Mouse (Mus musculus) neural tube, embryonic 12.5 days (tissue): ENCODE measurements around the gene Ttc6. TPM values are rescaled to one million over a fixed set of nuclear protein-coding genes. Genes with fewer than 3 reads are reported as not detected.
A peak's percentile ranks its signal among the peaks of the same experiment; 100 is the strongest.

ENCODE experiments used
- ATAC-seq: fragments of 200-750 bp; cut with Nextera tagmentation; 2 replicates; pipeline ENCODE4 v1.8.0; 2017; ENCODE audit warnings: low read depth, mild to moderate bottlenecking, moderate TSS enrichment, moderate library complexity; ENCODE audit not compliant: low FRiP score
- H3K27ac ChIP-seq: fragments of 300-500 bp; sonication (generic); 2 replicates; pipeline ENCODE4 v1.5.1; 2016
- H3K27me3 ChIP-seq: fragments of 300-500 bp; sonication (generic); replicated peaks from 2 replicates; pipeline ENCODE4 v1.6.1; 2016; ENCODE audit warnings: mild to moderate bottlenecking
- H3K36me3 ChIP-seq: fragments of 300-500 bp; sonication (generic); 2 replicates; pipeline ENCODE4 v1.6.1; 2016; ENCODE audit warnings: mild to moderate bottlenecking
- H3K4me1 ChIP-seq: fragments of 300-500 bp; sonication (generic); 2 replicates; pipeline ENCODE4 v1.6.1; 2016
- H3K4me2 ChIP-seq: fragments of 300-500 bp; sonication (generic); replicated peaks from 2 replicates; pipeline ENCODE4 v1.6.1; 2016; ENCODE audit warnings: mild to moderate bottlenecking
- H3K4me3 ChIP-seq: fragments of 300-500 bp; sonication (generic); 2 replicates; pipeline ENCODE4 v1.5.1; 2016
- H3K9ac ChIP-seq: fragments of 300-500 bp; sonication (generic); 2 replicates; pipeline ENCODE4 v1.6.1; 2016; ENCODE audit warnings: mild to moderate bottlenecking
- H3K9me3 ChIP-seq: fragments of 300-500 bp; sonication (generic); 2 replicates; pipeline ENCODE4 v1.6.1; 2016; ENCODE audit warnings: mild to moderate bottlenecking
- WGBS: fragments of 180-500 bp; shearing (Covaris S2); methylation state at CpG from one replicate; pipeline ENCODE4 v1.1.7; 2016; 5-methylcytosine and 5-hydroxymethylcytosine counted together
- polyA plus RNA-seq: library from polyadenylated mRNA; unstranded; fragments of >200 nt; fragmentation: Nextera tagmentation; extraction: Ambion mirVana; gene quantifications from 2 replicates; pipeline ENCODE4 v1.2.1, GENCODE M21; 2016

Gene Ttc6
- 0.50 and 0.77 TPM in 2 replicates for polyA plus RNA-seq

DNA sequence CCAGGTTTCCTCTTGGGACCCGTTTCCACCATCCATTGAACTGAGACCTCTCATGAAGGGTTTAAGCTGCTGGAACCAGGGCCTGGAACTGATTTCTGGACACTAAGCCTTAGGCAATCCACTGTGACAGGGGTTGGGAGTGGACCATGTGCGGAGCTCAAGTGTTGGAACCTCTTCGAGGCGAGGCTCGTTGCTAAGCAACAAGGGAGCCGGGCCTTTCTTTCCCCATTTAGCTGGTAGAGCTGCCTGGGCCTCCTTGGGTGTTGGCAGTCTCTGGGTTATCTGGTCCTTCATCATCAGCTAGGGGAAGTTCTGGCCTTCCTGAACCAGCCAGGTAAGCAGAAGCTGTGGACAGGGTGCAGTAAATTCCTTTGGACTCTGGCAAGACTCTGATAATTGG, at the start of gene Ttc6:
TSS of gene Ttc6 (plus strand) at position 205 of the 400 bp plus-strand sequence.
- Histone ChIP-seq H3K4me2 (no peak within 1 kb of the TSS), H3K27ac (no peak within 1 kb of the TSS), H3K4me3 (no peak within 1 kb of the TSS), H3K4me1 (no peaks in the 10 kb centered on the region), H3K9ac (no peak within 1 kb of the TSS), H3K9me3 (no peaks in the 10 kb centered on the region), H3K27me3 (no peaks in the 10 kb centered on the region), H3K36me3 (no peaks in the 10 kb centered on the region)
- WGBS, result 76% methylated on average over 6 of the region's 6 CpGs
- ATAC-seq, result no peak

DNA sequence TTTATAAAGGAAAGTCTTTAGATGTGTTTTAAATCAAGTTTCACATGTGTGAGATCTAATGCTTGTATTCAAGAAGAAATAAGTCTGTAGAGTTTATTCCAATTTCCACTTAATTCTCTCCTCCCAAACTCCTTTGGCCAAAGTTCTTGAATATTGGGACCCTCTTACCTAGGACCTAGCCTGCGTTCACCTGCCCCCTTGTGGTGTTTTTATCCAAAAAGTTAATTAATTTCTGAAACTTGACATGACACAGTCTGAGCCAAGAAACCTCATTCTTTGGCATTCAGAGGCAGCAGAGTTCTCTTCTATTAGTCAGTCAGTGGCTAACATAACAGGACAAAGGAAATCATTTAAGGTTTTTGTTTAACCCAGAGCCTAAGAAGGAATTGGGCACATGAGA, 49.4 kb upstream of the Ttc6 start:
- Histone ChIP-seq H3K9ac (no peak overlapping the region), H3K27ac (no peak overlapping the region), H3K27me3 (no peaks in the 10 kb centered on the region), H3K4me2 (no peak overlapping the region), H3K9me3 (no peaks in the 10 kb centered on the region), H3K4me1 (no peaks in the 10 kb centered on the region), H3K36me3 (no peaks in the 10 kb centered on the region), H3K4me3 (no peak overlapping the region)
- ATAC-seq, result no peak
- WGBS, result 68% methylated on average over 1 of the region's 1 CpGs

DNA sequence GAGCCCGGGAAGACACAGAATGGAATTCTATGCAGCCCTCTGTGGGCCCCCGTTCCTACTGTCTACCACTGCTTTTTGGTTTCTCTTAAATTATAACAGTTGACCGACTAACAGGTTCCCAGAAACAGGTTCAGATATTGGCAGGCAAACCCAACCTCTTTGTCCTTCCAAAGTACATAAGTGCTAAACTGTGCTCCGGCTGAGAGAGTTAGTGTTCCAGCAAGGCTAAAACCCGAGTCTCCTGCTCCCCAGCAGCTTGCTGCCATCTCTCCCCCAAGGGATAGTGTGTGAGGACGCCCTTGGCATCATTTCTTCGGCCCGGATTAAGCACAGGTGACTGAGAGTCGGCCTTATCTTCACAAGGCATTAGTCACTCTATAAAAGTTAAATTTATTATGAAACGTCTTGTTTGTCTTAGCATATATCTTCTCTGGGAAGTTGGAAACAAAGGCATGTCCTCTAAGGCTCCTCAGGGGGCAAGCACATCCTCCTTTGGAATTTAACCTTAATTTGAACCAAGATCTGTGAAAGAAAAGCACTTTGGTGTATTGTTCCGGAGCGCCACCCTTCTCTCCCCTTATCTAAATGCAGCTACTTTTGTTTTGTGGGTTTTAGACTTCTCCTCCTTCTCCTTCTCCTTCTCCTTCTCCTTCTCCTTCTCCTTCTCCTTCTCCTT, 48.1 kb upstream of the Ttc6 start:
- H3K4me3 ChIP-seq, result no peak overlapping the region
- no peak overlapping the region for H3K27ac ChIP-seq
- no peaks in the 10 kb centered on the region for H3K36me3 ChIP-seq
- no peaks in the 10 kb centered on the region for H3K27me3 ChIP-seq
- WGBS, result 36% methylated on average over 12 of the region's 12 CpGs
- H3K4me1 ChIP-seq, result no peaks in the 10 kb centered on the region
- H3K4me2 ChIP-seq, result no peak overlapping the region
- no peaks in the 10 kb centered on the region for H3K9me3 ChIP-seq
- ATAC-seq, result no peak
- H3K9ac ChIP-seq, result no peak overlapping the region

DNA sequence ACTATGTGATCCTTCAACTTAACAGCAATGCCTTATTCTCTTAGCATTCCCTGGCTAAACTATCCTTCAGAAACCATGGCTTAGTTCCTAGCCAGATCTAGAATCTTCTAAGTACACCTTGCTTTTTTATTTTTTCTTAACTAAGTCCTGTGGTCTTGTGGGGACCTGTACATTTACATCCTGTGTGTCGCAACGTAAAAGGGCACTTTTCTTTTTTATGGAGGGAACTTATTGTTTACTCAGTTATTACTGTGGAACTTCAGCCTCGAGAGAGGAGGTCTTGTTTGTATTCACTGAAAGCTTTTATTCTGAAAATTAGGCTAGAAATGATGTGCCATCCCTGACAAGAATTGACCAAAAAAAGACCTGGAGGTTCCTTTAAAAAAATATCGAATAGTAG, 35.6 kb upstream of the Ttc6 start:
- H3K27ac ChIP-seq, result no peak overlapping the region
- H3K36me3 ChIP-seq, result no peaks in the 10 kb centered on the region
- no peak overlapping the region for H3K4me3 ChIP-seq
- no peaks in the 10 kb centered on the region for H3K9me3 ChIP-seq
- 81% methylated on average over 4 of the region's 4 CpGs for WGBS
- peaks cover 23% of the 10 kb centered on the region for H3K27me3 ChIP-seq
- H3K4me2 ChIP-seq, result no peak overlapping the region
- ATAC-seq, result no peak
- H3K4me1 ChIP-seq, result 0 out of 2 replicates have a peak, but pooled peaks cover 4% of the 10 kb centered on the region
- H3K9ac ChIP-seq, result no peak overlapping the region

DNA sequence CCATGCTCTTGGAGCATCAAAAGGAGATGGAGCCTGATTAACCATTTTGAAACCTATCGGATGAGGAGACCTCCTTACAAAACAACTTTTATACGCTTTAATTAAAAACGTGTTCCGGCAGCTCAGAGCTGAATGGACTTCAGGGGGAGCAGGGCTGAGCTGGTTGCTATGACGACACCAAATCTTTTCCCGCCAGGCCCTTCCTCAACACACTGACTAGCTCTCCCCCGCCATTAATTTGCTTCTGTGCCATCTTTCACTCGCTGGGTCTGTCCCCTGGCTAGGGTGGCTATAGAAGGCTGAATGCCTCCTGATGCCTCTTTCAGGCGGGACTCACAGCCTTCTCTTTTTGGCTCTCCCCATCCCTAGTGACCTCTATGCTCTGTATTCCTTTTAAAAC, 33.4 kb upstream of the Ttc6 start:
- Histone ChIP-seq H3K36me3 (no peaks in the 10 kb centered on the region), H3K27me3 (peaks cover 43% of the 10 kb centered on the region), H3K9me3 (no peaks in the 10 kb centered on the region), H3K4me3 (no peak overlapping the region), H3K9ac (no peak overlapping the region), H3K4me2 (no peak overlapping the region), H3K27ac (no peak overlapping the region), H3K4me1 (peaks cover 11% of the 10 kb centered on the region; the same call in 1 of the 2 replicates)
- whole genome bisulfite sequencing, result 6% methylated on average over 9 of the region's 9 CpGs
- peak; percentile 79 for ATAC-seq

DNA sequence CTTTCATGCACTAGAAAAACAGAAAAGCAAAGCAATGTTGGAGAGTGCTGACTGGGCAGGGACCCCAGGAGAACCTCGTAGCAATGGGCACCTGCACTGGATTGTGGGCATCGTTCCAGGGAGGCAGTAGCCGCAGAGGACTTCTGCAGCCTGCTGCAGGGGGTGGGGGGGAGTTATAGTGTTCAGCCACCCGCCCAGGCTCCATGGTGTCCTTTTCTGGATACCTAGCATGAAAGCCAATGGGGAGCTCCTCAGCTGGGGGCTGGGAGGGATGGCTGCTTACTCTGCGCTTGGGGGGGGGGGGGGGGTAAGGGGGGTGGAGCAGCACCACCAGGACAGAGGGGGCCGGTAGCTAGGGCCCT, 29.4 kb upstream of the Ttc6 start:
- peak; percentile 8; the same call in 1 of the 2 replicates for ATAC-seq
- Histone ChIP-seq H3K4me2 (peak overlapping the region; percentile 43), H3K36me3 (no peaks in the 10 kb centered on the region), H3K27me3 (peaks cover 66% of the 10 kb centered on the region), H3K9ac (no peak overlapping the region), H3K9me3 (no peaks in the 10 kb centered on the region), H3K4me1 (peaks cover 21% of the 10 kb centered on the region), H3K27ac (no peak overlapping the region), H3K4me3 (no peak overlapping the region)
- 0% methylated on average over 5 of the region's 6 CpGs for WGBS

DNA sequence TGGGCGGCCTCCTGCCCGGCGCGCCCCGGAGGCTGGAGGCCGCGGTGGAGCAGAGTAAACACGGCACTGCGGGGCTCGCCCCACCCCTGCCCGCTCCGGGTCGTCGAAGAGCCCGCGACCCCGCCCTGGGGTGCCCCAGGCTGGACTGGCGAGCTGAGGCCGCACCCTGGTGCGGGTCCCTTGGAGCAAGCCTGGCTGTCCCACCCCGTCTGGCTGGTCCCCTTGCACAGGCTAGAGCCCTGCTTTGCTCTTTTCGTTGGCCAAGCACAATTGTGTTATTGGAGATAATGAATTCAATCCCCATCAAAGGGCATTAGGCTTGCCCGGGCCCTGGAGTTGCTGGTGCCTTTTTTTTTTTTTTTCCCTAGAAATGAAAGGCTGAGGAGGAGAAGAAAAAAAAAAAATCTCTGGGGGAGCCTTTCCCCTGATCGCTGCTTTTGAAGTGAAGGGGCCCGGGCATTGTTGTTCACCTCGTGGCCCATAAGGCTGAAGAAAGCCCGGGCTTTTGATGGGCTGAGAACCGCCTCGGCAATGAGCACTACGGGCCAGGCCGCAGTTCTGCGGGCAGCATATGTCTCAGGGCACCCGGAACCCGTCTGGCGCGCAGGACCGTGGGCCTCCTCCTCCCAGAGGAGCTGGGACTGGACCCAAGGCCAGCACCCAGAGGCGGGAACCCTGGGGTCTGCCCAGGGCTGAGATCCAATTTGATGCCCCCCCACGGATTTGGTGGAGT, 28.9 kb upstream of the Ttc6 start:
- Histone ChIP-seq H3K4me2 (peak overlapping the region; percentile 43), H3K27ac (no peak overlapping the region), H3K9me3 (no peaks in the 10 kb centered on the region), H3K9ac (no peak overlapping the region), H3K4me1 (peaks cover 21% of the 10 kb centered on the region), H3K36me3 (no peaks in the 10 kb centered on the region), H3K4me3 (peak overlapping the region; percentile 18; the same call in 1 of the 2 replicates), H3K27me3 (peaks cover 68% of the 10 kb centered on the region)
- under 1% methylated on average over 39 of the region's 39 CpGs for WGBS
- peak; percentile 37 for ATAC-seq

DNA sequence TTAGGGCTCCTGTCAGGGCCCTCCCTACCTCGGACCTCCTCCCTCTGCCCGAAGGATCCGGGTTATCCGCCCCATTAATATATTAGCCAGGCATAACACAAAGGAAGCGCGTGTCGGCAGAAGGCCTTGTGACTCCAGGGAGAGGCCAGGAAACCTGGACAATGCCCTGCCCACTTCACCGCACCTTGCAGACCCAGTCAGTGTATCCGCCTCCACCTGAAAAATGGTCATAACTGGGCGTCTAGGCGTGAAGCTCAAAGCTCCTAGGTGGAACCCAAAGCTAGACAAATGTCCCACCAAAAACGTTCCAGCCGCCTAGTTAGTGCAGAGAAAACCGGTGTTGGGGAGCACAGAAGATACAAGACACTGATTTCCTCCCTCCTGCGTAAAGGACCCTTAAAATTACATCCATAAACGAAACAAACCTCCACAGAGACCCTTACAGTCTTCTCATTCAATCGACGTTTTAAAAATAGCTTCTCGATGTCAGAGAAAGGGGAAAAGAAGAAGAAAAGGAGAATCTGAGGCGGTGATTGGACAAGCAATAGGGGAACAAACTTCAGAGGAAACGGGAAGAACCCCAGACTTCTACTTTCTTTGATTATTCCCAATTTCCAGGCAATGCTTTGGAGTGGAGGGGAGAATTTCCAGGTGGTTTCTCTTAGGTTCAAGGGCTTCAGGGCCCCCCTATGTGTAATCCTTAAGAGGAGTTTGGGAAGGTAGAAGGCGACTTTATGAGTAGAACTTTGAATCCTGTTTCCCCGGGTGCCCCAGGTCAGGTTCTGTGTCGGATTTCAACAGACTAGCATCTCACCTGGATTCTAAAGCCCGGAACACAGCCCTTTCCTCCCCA, 27.6 kb upstream of the Ttc6 start:
- Histone ChIP-seq H3K27me3 (peaks cover 75% of the 10 kb centered on the region), H3K9ac (no peak overlapping the region), H3K27ac (no peak overlapping the region), H3K9me3 (no peaks in the 10 kb centered on the region), H3K4me1 (peaks cover 17% of the 10 kb centered on the region), H3K4me2 (no peak overlapping the region), H3K36me3 (no peaks in the 10 kb centered on the region), H3K4me3 (no peak overlapping the region)
- WGBS, result under 1% methylated on average over 25 of the region's 25 CpGs
- ATAC-seq, result no peak

DNA sequence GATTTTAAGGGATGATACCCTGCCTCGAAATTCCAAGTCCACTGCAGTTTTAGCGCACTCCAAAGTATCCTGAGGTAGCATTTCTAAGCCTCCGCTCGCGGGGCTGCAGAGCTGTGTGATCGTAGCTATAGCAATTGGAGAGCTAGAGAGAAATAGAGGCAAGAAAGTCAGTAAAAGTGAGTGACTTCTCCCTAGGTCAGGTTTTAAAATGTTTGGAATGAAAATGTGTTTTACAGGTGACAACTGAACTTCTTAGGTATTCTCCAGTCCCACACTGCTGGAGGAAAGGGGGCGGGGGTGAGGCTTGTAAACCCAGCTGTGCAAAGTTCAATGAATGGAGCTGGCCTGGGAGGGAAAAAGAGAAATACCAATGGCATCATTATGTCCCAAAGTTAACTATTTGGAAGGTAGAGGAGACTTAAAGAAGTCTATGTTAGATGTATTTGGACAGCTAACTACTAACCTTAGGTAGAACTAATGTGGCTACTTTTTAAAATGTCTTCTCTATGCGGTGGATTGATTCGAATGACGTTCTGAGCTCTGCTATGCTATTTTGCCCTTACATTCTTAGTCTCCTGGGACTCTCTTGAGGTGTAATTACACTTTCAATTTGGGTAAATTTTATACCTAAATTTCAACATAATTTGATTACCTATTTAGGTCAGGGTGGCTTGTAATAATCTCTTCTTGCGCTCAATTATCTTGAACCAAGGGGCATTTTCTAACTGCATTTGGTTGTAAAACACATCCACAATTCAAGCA, 26.8 kb upstream of the Ttc6 start:
- Histone ChIP-seq H3K27ac (no peak overlapping the region), H3K4me1 (peaks cover 19% of the 10 kb centered on the region), H3K4me2 (no peak overlapping the region), H3K4me3 (no peak overlapping the region), H3K27me3 (peaks cover 81% of the 10 kb centered on the region), H3K9me3 (no peaks in the 10 kb centered on the region), H3K36me3 (no peaks in the 10 kb centered on the region), H3K9ac (no peak overlapping the region)
- 3% methylated on average over 11 of the region's 11 CpGs for WGBS
- no peak for ATAC-seq

DNA sequence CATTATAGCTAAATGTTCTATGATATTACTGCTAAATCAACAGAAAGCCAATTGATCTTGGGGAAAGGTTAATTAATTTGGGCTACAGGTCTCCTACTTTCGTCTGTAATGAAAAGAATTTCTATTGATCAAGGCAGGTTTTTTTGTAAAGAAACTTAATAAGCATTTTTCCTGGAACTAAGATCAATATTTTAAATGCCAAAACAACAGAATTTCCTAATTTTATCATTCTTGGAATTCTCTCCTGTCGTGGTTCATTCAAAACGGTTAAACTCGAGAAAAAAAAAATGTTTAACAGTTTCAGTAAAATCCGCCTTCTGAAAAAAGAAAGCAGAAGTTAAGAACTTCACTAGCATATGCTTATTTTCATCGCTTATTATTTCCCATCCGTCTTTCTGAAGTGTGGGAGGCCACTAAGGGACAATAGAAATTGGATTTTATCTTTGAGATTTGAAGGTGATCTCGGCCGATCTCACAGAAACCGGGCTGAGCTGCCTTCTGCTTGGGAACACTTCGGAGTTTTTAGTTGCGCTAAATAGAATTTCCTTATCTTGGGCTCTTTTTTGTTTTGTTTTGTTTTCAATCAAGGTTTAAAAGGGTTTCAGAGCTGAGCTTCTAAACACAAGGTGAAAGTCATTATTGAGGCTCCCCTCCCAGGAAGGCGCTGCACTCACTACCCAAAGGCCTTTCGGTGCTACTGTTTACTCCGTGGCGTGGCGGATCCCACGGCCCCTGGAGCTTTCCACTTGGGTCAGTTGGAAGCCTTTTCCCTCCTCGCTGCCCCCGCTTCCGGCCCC, 25.9 kb upstream of the Ttc6 start:
- no peak overlapping the region for H3K9ac ChIP-seq

More for the DNA sequence above, 25.9 kb upstream of the Ttc6 start:
- 1% methylated on average over 21 of the region's 21 CpGs for WGBS
- Histone ChIP-seq H3K4me2 (peak overlapping the region; percentile 62), H3K27me3 (peaks cover 81% of the 10 kb centered on the region), H3K27ac (no peak overlapping the region), H3K4me1 (peaks cover 23% of the 10 kb centered on the region), H3K4me3 (no peak overlapping the region; the same call in 1 of the 2 replicates), H3K9me3 (no peaks in the 10 kb centered on the region), H3K36me3 (no peaks in the 10 kb centered on the region)
- ATAC-seq, result no peak
